Mouse (Mus musculus): Measurements from ENCODE around the gene Zfp958.
A peak's percentile ranks its signal among the peaks of the same experiment; 100 is the strongest.
"Not testable (repeated sequence)": the region's sequence is repeated elsewhere in the genome, so short reads cannot be mapped to it uniquely, and the experiment has no call there.

Gene Zfp958

DNA sequence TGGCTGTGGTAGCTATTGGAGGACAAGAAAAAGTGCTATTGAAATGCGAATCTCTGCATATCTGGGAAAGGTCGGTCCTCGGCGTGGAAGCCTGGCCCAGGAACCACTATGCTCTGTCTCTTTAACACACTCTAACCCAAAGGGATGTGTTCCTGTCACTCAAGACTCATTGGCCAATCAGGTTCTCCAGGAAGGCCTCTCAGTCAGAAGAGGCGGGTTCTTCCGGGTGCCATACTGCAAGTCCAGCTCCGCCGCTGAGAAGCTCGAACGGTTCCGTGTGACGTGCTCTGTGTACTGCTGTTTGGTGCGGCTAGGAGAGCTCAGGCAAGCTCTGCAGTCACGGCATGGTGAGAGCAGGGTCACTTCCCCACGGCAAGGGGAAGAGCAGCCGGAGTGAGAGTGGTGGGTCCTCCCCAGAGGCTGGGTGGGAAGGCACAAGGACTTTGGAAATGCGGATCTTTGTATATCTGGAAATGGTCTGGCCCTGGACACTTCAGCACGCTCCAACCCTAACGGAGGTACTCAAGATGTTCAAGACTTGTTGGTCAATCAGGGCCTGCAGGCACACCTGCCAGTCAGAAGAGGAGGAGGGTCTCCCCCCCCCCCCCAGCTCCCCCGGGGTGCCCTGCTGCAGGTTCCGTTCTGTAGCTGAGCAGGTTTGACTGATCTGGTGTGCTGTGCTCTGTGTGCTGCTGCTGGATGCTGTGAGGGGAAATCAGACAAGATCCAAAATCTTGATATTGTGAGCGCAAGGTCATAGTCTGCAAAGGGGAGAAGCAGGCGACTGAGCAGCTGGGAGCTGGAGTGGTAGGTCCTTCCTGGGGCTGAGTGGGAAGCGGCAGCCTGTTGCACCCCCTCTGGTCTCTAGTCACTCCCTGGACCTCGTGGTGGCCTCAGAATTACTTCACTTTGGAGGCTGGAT is at the start of gene Zfp958:
Gene Zfp958, plus strand, starts transcription at position 236 of the 922 bp plus-strand sequence.
- peak; percentile 89 to 96 for DNase-seq

DNA sequence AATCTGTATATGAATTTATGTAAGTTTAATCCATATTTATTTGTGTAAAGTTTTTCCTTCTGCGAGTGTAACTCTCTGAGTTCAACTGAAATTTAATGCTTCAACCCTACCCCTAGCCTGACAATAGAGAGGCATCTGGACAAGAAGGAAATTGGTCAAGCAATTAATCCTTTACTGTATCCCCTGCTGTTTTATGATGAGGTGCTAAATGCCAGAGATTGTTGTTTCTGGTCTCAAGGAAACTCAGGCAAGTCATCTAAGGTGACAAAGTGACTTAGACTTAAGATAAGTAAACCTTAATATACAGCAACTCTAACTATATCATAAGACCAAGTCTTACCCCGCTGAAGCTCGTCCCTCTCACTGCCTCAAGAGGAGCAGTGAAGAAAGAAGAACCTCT is 31.0 kb upstream of the Zfp958 start:
- DNase-seq = no peak

DNA sequence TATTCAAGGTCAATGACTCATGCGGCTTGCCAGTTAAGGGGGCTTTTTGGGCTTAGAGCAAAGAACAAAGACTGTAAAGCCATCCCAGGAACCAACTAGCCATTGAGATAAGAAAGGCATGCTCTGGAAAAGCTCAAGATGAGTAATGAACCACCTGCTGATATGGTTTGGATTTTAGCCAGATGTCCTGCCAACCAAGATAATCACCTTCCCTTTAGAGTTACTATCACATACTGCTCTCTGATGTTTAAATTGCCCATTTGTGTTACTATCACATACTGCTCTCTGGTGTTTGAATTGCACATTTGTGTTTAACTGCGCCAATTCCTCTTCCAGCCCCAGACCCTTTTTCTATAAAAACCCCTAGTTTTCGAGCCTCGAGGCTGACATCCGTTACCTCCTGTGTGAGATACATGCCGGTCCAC is 30.2 kb upstream of the Zfp958 start:
- DNase-seq = no peak

DNA sequence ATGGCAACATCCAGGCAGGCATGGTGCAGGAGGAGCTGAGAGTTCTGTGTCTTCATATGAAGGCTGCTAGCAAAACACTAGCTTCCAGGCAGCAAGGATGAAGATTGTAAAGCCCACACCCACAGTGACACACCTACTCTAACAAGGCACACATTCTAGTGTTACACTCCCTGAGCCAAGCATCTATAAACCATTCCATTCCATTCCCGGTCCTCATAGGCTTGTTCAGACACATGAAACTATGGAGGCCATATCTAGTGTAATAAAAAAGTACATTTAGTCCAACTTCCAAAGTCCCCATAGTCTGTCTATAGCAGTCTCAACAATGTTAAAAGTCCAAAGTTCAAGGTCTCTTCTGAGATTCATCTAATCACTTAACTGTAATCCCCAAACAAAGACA is 28.3 kb upstream of the Zfp958 start:
- no peak for DNase-seq

DNA sequence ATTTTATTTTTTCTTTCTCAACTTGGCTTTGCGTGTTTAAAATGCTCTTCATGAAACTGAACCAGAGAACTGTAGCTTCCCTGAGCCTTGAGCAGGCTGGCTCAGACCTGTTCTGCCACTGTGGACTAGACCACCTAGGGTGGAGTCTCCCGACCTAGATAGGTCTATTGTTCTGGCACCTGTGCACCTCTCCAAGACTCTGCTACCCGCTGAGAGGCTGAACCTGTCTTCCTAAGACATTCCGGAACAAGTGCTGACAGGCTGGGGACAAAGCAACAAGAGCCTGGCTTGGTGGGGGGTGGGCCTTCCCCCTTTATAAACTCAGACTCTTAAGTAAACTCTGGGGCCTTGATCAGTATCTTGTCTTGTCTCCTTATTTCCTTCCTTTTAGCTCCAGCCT is 26.6 kb upstream of the Zfp958 start:
- no peak for DNase-seq

DNA sequence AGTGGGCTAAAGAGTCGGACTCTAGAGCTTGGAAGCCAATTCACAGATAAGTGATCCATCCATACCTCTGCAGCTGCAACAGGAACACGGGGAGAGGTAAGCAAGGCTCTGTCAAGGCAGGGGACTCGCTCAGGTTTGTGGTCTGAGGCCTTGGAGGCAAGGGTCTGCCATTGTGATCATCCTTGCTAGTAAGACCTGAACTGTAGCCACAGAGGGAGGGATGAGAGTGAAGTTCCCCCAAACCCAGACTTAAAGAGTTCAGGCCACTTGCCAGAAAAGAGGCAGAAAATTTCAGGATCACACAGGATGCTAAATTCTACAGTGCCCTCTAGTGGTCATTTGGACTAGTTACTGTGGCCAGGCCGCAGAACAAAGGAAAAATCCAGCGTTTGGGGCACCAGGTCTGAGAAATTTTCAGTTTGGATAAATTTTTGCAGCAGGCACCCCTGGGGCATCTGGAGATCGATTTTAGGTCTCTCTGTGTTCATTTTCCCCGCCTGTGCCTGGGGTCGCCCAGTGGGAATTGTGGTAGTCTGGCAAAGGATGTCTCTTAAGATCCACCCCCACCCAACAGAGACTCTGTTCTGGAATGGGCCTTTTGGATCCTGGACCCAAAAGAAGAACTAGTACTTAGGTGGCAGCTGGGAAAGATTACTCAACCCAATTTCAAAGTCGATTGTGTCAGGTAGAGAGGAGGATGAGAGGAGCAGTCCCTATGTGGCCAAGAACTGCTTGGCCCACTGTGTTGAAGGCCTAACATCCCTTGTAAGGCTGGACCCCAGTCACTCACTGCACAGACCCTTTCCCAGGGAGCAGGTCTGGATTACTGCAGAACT is 24.6 kb upstream of the Zfp958 start:
- DNase-seq = peak; percentile 5 to 27

DNA sequence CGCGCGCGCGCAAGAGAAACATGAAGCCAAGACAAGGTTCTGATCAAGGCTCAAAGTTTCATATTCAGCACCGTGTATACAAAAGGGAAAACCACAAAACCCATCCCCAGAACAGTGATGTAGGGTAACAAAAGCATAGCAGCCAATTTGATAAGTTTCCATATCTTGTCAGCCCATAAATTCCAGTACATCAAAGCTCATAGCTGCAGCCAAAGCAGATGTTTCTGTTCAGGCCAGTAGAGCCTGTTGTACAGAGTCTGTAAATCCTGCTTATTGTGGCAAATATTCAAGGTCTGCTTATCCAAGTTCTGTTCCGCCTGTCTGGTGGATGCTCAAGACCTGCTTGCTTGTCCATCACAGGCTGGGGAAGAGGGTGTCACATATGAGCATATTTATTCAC is 4.1 kb upstream of the Zfp958 start:
- no peak for DNase-seq

DNA sequence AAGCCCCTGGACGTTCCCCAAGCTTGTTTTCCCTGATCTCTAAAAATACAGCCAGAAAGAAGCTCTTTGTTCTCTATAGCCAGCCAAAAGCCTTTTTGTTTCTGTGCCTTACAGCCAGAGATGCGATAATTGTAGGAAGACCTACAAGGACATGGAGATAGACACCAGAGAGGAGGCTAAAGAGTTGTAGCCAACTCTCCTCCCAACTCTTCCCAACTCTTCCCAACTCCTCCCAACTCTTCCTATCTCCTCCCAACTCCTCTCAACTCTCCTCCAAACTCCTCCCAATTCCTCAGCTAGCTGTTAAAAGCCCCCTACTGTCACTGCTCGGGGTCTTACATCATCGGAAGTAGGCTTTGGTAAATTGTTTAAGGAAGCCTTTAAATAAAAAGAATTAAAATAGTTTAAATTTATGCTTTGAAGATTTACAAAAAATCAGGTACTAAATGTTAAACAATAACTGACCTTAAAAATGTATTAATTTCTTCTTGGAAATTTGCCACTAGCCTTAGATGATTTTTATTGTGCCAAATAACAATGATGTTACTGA is 1.3 kb upstream of the Zfp958 start:
- DNase-seq = not testable (repeated sequence)

DNA sequence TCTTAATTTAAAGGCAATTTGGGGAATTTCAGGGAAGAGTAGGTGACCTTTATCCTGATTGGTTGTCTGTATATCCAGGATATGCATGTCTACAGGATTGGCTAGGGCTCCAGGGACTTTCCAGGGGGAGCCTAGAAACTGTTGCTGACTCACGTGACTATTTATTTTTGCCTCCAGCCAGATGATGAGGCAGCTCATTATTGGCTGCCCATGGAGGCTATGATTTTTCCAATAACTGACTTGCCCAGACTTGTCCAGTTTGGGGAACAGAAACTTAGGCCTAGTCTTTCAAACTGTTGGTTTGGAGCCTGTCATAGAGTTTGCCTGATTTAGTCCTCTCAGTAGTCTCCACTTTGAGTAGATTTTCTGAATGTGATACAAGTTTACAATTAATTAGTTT is 14.4 kb downstream of the Zfp958 start:
- no peak for DNase-seq

DNA sequence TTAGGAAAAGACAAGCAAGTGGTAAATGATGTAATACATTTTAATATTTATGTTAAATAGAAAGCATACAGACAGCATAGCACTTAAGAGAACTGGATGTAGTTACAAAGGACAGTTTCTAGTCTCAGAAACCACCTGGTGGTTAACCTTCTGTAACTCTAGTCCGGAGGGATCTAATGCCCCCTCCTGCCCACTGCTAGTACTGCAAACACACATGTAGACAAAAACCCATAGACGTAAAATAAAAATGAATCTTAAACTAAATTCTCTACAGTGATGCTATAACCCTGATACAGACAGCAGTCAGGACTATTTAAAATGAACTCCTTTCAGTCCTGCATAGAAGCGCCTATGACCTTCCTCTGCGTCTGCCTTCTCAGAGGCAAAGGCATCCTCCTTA is 24.1 kb downstream of the Zfp958 start:
- DNase-seq = no peak

DNA sequence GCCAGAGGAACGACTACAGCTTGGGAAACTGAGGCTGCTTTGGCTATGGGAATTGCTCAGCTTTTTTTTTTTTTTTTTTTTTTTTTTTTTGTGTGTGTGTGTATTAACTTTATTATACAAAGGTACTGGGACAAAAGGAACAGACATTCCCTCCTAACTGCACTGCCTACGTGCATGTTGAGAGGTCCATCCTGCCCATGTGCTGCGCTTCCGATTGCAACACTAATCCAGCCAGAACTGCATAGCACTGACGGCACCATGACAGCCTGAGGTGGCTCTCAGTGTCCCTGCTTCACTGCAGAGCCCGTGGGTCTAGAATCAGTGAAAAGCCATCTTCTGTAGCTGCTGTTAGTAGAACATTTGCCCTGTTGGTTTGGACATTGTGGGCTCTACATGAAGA is 30.0 kb downstream of the Zfp958 start:
- DNase-seq = not testable (repeated sequence)

DNA sequence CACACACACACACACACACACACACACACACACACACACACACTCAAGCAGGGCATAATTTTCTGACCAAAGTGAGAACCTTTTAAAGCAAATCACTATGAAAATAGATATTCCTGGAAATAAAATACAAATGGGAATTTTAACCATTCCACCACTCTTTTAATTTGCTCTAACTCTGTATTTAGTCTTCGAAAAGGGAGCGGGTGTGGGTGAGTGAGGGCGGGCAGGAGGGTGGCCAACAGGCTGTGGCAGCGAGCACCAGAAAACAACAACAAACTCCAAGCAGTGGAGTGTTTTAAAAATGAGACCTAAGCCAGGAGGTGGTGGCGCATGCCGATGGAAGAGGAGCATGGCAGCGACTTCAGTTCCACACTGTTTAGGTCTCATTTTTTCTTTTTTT is 43.6 kb downstream of the Zfp958 start:
- DNase-seq = no peak

DNA sequence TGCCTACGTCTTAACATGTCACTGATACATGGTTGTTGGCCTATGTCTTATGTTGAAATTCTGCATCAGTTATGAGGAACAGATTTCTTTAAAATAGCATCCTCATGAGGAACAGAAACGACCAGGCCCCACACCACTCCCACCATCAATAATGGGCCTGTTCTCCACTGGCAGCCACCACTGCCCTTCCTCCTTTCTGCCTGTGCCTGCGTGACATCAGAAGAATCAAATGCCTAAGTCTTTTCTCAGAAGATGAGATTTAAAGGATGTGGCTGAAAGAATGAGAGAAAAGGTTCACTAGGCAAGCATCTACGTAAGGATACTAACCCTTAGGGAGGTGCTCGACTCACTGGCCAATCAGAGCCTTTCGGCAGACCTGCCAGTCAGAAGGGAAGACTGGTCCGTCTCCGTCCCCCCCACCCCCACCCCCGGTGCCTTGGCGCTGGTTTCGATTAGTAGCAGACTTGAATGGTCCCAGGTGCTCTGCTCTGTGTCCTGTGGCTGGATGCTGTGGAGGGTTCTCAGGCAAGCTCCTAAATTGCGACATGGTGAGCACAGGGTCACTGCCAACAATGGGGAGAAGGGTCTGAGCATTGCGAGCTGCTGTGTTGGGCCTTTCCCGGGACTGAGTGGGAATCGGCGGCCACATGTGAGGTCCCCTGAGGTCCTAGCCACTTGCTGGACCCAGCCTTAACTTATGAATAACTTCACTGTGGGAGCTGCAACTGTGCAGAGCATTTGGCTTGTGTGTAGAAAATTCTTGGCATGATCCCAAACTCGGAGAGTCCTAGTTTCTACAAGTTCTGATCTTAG is 62.4 kb downstream of the Zfp958 start:
- peak; percentile 3 to 4 for DNase-seq

DNA sequence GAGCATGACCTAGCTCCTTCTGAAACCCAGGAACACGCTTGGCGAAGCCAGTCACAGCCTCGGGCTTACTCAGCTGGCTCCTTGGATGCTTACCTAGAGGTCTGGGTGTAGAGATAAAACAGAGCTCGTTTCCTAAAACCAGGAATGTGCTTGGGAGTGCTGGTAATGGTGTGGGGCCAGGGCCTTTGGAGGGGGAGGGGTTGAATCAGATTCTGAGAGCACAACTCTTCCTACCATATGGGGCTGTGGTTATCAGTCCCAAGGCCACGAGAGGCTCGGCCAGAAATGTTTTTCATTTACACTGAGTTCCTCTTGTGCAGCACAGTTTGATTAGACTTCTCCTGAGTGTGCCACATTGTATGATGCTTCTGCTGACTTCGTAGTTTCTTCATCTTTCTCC is 63.6 kb downstream of the Zfp958 start:
- peak; percentile 9 to 10 for DNase-seq

DNA sequence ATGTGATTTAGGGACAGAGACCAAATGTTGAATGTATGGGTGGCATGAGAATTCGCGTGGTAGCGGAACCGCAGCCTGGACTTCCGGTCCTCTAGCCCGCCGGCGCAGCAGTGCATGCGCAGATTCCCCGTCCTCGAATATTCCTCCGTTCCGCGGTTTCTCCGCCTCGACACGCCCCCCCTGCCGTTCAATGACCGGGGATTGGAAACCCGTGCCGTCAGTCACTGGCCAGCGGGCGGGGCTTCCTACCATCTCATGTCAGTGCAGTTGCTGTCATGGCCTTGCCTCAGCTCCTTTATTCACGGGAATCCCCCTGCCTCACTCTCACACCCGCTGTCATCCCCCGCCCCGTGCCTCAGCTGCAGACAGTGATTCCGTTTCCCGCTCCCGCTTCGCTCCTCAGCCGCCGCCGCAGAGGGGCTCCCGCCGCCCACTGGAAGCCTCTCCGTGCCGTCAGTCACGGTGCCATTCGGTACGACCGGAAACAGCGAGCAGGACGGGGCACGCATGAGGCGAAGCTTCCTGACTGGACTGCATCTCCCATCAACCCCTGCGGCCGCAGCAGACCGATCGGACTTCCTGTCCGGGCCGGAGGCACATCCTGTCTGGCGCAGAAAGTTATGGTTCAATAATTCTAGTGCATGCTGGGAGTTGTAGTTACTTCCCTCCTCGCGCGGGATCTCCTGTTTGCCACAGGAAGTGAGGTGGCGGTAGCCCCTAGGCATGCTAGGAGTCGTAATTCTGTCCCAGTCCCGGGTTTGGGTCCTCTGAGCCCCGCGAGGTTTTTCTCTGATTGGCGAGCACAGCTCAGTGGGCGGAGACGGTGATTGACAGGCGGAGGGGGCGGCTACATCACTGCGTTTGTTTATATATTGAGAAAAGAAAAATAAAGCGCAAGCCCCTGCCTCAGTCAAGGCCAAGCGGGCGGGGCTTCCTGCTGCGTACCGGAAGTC is 64.6 kb downstream of the Zfp958 start:
- peak; percentile 99 for DNase-seq

DNA sequence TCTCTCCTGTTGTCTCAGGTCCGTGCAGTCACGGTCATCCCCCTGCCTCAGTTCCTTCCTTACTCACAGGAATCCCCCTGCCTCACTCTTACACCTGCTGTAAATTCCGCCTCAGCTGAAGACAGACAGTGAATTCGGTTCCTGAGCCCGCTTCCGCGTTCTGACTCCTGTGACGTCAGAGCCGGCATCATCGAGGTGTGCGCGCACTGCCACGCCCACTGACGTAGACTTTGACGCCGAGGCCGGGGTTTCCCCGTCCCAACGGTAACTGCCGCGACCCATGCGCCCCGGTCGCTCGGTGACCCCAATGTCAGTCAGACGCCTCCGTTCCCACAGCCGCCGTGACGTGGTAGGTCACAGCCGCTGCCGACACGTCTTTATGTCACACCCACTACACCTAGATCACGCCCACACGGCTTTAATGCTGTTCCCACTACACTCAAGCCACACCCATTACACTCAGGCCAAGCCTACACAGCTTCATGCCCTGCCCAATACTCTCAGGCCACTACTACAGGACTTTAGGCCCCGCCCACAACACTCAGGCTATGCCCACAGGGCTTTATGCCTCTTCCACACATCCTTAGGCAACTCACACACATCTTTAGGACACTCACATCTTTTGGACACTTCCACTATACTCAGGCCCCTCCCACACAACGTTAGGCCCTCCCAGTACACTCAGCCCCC is 65.4 kb downstream of the Zfp958 start:
- DNase-seq = peak; percentile 88 to 94

DNA sequence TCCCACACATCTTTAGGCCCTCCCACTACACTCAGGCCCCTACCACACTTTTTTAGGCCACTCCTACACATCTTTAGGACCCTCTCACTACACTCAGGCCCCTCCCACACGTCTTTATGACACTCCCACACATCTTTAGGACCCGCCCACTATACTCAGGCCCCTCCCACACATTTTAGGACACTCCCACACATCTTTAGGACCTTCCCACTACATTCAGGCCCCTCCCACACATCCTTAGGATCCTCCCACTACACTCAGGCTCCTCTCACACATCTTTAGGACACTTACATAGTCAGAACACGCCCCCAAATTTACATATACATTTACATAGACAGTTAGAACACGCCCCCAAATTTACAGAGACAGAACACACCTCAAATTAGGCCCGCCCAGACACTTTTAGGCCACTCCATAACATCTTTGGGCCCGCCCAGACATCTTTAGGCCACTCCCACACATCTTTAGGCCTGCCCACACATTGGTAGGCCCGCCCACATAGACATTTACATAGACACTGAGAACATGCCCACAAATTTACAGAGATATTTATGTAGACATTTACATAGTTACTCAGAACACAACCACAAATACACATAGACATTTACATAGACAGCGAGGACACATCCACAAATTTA is 66.1 kb downstream of the Zfp958 start:
- DNase-seq = peak; percentile 7 to 12

DNA sequence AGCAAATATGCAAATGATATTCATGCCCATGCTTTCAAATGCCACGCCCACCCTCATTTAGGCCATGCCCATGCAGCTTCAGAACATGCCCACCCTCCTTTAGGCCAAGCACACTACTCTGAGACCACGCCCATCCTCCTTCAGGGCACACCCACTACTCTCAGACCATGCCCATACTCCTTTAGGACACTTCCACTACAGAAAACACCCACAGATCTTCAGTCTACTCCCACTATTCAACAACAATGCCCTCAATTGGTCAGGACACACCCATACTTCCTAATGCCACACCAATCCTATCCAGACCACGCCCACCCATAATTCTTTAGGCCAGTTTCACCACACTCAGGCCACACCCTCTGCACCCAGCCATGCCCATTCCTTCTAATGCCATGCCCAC is 66.8 kb downstream of the Zfp958 start:
- DNase-seq = peak; percentile 3 to 11
